Mouse (Mus musculus) heart, postnatal 0 days (tissue): ENCODE data around the gene Cd34.
A peak's percentile ranks its signal among the peaks of the same experiment; 100 is the strongest.

Experiments
- CTCF ChIP-seq: IDR thresholded peaks from 2 replicates; pipeline ENCODE4 v1.5.1; 2016; ENCODE audit warnings: antibody characterized with exemption, control low read depth, low read depth
- EP300 ChIP-seq: IDR thresholded peaks from 2 replicates; pipeline ENCODE4 v1.6.1; 2016; ENCODE audit warnings: antibody characterized with exemption, low read depth

GRCm38 (mm10) chr1:194962181-194962580 lies 23.6 kb downstream of the Cd34 start:
- peak; percentile 87 for TF ChIP-seq CTCF
- TF ChIP-seq EP300, result no peak
